Mouse (Mus musculus) lung, adult 2 months (tissue): ENCODE measurements around the gene Cdh12.

Source experiments
- CTCF ChIP-seq: fragments of 200-500 bp; IDR thresholded peaks from 2 replicates; pipeline ENCODE4 v1.5.1; 2011; ENCODE audit warnings: mild to moderate bottlenecking, low read length, control low read depth; ENCODE audit not compliant: insufficient read depth
- POLR2A ChIP-seq: fragments of 200-500 bp; IDR thresholded peaks from 2 replicates; pipeline ENCODE4 v1.6.1; 2011; ENCODE audit warnings: low read depth, mild to moderate bottlenecking, control low read depth, low read length, borderline replicate concordance; ENCODE audit errors: extremely low read depth

DNA sequence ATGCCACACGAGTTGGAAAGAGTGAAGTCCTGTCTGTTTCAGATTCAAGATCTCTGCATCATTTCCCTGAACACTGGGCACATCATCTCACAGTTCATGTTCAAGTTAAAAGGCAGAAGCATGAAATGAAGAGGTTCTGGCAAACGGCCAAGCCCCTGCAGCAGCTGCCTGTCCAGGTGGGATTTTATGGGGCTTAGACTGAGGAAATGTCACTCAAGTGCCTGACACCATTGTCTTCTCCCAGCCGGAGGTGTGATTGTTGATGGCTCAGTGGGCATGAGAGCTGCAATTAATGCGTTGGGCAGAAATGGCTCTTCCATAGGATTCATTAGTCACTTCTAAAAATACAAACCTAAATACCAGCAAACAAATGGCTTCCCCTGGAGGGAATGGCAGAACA lies 347.9 kb downstream of the Cdh12 start:
- no peak for TF ChIP-seq CTCF
- TF ChIP-seq POLR2A = no peak
